Mouse (Mus musculus): ENCODE measurements around the gene Ccdc73. TPM values are rescaled to one million over a fixed set of nuclear protein-coding genes. Genes with fewer than 3 reads are reported as not detected.

Gene Ccdc73
- polyA plus RNA-seq, 1 experiment = not detected

DNA sequence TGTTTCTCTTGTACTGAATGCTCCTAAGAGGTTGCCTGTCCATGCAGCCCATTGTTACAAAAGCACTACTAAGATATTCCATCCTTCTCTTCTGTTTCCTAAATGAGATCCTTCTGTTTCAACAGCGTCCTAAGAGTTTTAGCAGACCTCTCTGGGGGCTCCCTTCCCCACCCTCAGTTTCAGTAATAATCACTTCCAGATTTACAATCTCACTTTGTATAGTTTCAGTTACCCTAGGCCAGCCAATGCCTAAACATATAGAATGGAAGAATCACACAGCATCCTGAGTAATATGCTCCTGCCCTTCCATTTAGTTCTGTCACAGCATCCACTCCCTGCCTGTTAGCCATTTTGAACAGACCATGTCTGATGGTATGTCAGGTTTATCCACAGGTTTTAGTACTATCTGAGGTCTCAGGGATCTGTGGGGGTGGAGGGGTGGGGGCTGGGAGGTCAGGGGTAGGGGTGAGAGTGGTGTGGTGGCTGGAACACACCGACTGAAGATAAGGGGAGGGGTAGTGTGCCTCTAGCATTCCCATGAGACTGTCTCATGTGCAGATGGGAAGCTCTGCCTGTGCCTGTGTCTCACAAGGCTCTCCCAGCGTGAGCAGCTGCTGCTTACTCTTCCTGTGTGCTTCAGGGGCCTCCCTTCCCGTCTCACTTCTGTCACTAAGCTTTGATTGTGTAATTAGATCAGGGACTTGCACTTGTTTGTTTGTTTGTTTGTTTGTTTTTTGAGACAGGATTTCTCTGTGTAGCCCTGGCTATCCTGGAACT is 20.8 kb upstream of the Ccdc73 start:
- Histone ChIP-seq H3K4me3 (ENCODE audit: low read depth, low read length) (no peak overlapping the region), H3K4me1 (ENCODE audit: control insufficient read depth, insufficient read depth, insufficient read length, low read length) (no peaks in the 10 kb centered on the region; the same call in 1 of the 2 replicates), H3K27me3 (ENCODE audit: control insufficient read depth, insufficient read depth, low read length) (no peaks in the 10 kb centered on the region), H3K36me3 (ENCODE audit: control insufficient read depth, insufficient read depth, low read length) (no peaks in the 10 kb centered on the region), H3K27ac (ENCODE audit: insufficient read depth, low read depth, low read length) (no peak overlapping the region)
- no peak for TF ChIP-seq POLR2A (IDR thresholded peaks at IDR 0.05; ENCODE audit: low read depth, low read length)
- TF ChIP-seq CTCF (IDR thresholded peaks at IDR 0.05; ENCODE audit: extremely low read depth, insufficient read length, insufficient replicate concordance, low read depth, low read length) = no peak
- WGBS = 67% methylated on average over 4 of the region's 4 CpGs

DNA sequence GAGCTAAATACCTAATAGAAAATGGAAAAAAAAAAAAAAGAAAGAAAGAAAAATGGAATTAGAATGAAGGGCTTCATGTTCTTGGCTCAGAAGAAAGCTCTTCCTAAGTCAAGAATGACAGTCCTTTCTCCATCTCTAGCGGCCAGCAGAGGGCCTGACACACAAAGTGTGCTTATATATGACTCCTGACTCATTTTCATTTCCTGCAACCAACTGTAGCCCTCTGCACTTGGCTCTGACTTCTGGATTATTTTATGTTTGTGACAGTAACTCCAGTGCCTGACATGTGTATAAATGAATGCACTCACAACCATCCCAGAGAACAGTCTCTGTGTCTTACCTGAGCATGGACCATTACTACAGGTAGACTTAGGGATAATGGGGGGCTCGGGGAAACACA is 20.0 kb upstream of the Ccdc73 start:
- TF ChIP-seq POLR2A (IDR thresholded peaks at IDR 0.05; ENCODE audit: low read depth, low read length) (no peak), CTCF (IDR thresholded peaks at IDR 0.05; ENCODE audit: extremely low read depth, insufficient read length, insufficient replicate concordance, low read depth, low read length) (no peak)
- H3K27ac ChIP-seq (ENCODE audit: insufficient read depth, low read depth, low read length) = no peak overlapping the region
- no peaks in the 10 kb centered on the region for H3K36me3 ChIP-seq (ENCODE audit: control insufficient read depth, insufficient read depth, low read length)
- H3K4me1 ChIP-seq (ENCODE audit: control insufficient read depth, insufficient read depth, insufficient read length, low read length) = no peaks in the 10 kb centered on the region; the same call in 1 of the 2 replicates
- WGBS = 45% methylated on average over 2 of the region's 2 CpGs
- no peaks in the 10 kb centered on the region for H3K27me3 ChIP-seq (ENCODE audit: control insufficient read depth, insufficient read depth, low read length)
- no peak overlapping the region for H3K4me3 ChIP-seq (ENCODE audit: low read depth, low read length)

DNA sequence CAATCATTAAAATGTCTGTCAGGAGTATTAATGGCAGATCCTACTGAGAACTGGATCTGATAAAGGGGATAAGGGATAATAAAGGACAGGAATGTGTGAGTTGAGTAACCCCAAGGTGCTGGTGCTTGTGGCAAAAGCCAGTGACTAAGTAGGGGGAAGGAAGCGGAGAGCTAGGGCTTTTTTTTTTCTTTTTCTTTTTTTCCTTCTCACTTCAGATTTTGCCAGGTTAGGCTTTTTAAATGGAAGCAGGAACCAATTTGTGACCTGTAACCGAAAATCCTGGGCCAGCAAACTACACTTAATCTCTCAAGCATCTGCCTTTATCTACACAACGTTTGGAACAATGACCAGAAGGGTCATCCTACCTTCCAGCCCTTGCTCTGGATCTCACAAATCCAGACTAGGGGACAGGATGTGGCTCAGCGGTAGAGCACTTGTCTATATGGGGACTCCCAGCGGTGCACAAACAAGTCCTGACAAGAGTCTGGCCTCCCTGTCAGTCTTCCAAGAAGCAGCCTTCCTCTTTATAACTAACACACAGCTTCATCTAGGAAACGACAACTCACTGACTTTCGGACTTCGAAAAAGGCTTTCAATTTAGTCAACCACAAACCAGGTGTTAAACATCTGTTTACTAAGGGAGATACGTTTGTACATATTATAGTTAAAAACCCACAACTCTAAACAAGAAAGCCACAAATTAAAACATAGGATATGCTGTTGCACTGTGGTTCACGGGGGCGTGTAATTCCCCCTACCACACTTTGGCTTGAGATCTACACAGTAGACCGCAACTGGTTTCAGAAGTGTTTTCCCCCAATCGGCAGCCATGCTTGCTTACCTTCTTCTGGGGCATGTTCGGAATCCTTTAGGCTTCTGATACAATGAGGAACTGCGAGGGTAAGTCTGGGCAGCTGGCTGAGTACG is 19.1 kb upstream of the Ccdc73 start:
- TF ChIP-seq POLR2A (IDR thresholded peaks at IDR 0.05; ENCODE audit: low read depth, low read length) = no peak
- no peak for TF ChIP-seq CTCF (IDR thresholded peaks at IDR 0.05; ENCODE audit: extremely low read depth, insufficient read length, insufficient replicate concordance, low read depth, low read length)
- H3K4me3 ChIP-seq (ENCODE audit: low read depth, low read length) = peak overlapping the region; percentile 62
- H3K27me3 ChIP-seq (ENCODE audit: control insufficient read depth, insufficient read depth, low read length) = no peaks in the 10 kb centered on the region
- H3K4me1 ChIP-seq (ENCODE audit: control insufficient read depth, insufficient read depth, insufficient read length, low read length) = no peaks in the 10 kb centered on the region; the same call in 1 of the 2 replicates
- no peaks in the 10 kb centered on the region for H3K36me3 ChIP-seq (ENCODE audit: control insufficient read depth, insufficient read depth, low read length)
- no peak overlapping the region for H3K27ac ChIP-seq (ENCODE audit: insufficient read depth, low read depth, low read length)
- WGBS = 21% methylated on average over 16 of the region's 16 CpGs

DNA sequence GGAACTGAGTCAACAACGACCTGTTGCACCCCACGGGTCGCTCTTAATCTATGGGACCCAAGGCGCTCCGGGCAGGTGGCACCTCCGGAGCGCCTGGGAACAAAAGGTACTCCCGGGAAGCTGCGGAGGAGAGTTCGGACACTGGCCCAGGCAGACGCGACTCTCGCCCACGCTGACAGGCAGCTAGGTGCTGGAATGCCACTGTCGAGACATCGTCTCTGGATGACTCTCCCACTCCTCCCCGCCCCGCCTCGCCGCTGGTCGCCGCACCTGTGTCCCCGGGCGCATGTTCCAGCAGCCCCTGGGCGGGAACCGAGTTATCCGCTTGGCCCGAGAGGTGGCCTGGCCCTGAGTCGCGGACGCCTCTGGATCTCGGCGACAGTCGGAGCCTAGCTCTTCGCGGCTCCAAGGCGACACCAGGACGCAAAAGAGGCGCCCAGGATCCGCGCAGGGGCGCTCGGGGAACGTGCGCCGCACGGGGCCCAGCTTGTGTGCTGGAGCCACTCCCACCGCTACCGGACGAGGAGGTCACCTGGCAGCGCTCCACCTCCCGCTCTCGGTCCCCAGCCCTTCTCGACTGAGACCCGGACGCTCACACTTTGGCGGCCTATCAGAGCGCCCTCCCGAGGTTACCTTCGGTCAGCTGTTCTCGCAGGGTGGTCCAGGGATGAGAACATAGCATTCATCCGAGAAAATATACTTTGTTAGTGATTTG is 18.2 kb upstream of the Ccdc73 start, which contains the start of gene Prrg4:
TSS of gene Prrg4 (minus strand) at position 601 of the 715 bp plus-strand sequence.
- H3K27ac ChIP-seq (ENCODE audit: insufficient read depth, low read depth, low read length) = no peak within 1 kb of the TSS
- H3K36me3 ChIP-seq (ENCODE audit: control insufficient read depth, insufficient read depth, low read length) = no peaks in the 10 kb centered on the region
- TF ChIP-seq POLR2A (IDR thresholded peaks at IDR 0.05; ENCODE audit: low read depth, low read length) (no peak), CTCF (IDR thresholded peaks at IDR 0.05; ENCODE audit: extremely low read depth, insufficient read length, insufficient replicate concordance, low read depth, low read length) (no peak)
- whole genome bisulfite sequencing = under 1% methylated on average over 62 of the region's 62 CpGs
- H3K27me3 ChIP-seq (ENCODE audit: control insufficient read depth, insufficient read depth, low read length) = no peaks in the 10 kb centered on the region
- peak within 1 kb of the TSS; percentile 62 for H3K4me3 ChIP-seq (ENCODE audit: low read depth, low read length)
- no peaks in the 10 kb centered on the region; the same call in 1 of the 2 replicates for H3K4me1 ChIP-seq (ENCODE audit: control insufficient read depth, insufficient read depth, insufficient read length, low read length)

DNA sequence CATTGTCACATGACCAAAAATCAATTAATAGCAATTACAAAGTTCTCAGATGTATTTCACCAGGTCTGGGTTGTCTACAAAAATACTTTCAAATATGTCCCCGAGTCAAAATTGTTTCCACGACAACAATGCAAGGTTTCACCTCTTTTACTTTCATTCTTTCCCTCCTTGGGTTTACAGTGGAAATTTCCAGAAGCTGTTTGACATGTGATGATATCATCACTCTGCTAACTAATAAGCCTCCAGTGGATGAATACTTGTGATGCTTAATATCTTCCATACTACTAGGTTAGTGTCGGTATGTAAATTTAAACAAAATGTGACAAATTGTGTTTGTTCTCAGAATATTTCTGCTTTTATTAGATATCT is 17.6 kb upstream of the Ccdc73 start:
- no peaks in the 10 kb centered on the region for H3K36me3 ChIP-seq (ENCODE audit: control insufficient read depth, insufficient read depth, low read length)
- no peak for TF ChIP-seq POLR2A (IDR thresholded peaks at IDR 0.05; ENCODE audit: low read depth, low read length)
- no peak for TF ChIP-seq CTCF (IDR thresholded peaks at IDR 0.05; ENCODE audit: extremely low read depth, insufficient read length, insufficient replicate concordance, low read depth, low read length)

DNA sequence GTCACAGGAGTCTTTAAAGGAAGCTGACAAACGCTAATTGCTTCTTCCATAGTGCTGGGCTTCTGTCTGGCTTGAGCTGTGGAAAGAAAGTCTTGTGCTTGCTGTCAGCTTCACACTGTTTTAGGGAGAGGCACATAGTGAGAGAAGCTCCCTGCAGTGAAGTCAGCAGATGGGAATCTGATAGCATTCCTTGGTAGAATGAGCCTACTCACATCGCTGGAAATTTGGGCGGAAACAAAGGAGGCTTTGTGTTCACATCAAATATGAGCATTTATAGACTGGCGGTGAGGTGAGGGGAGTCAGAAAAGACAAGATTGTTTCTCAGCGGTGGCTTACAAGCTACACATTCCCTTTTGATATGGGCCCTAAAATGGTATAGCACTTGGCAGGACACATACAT is 15.9 kb upstream of the Ccdc73 start:
- H3K27ac ChIP-seq (ENCODE audit: insufficient read depth, low read depth, low read length) = no peak overlapping the region
- no peaks in the 10 kb centered on the region for H3K36me3 ChIP-seq (ENCODE audit: control insufficient read depth, insufficient read depth, low read length)
- WGBS = 42% methylated on average over 5 of the region's 5 CpGs
- no peaks in the 10 kb centered on the region; the same call in 1 of the 2 replicates for H3K4me1 ChIP-seq (ENCODE audit: control insufficient read depth, insufficient read depth, insufficient read length, low read length)
- H3K4me3 ChIP-seq (ENCODE audit: low read depth, low read length) = no peak overlapping the region
- no peaks in the 10 kb centered on the region for H3K27me3 ChIP-seq (ENCODE audit: control insufficient read depth, insufficient read depth, low read length)
- no peak for TF ChIP-seq CTCF (IDR thresholded peaks at IDR 0.05; ENCODE audit: extremely low read depth, insufficient read length, insufficient replicate concordance, low read depth, low read length)
- no peak for TF ChIP-seq POLR2A (IDR thresholded peaks at IDR 0.05; ENCODE audit: low read depth, low read length)

More for the DNA sequence above, 17.6 kb upstream of the Ccdc73 start:
- Histone ChIP-seq H3K4me3 (ENCODE audit: low read depth, low read length) (peak overlapping the region; percentile 62), H3K27me3 (ENCODE audit: control insufficient read depth, insufficient read depth, low read length) (no peaks in the 10 kb centered on the region), H3K27ac (ENCODE audit: insufficient read depth, low read depth, low read length) (no peak overlapping the region), H3K4me1 (ENCODE audit: control insufficient read depth, insufficient read depth, insufficient read length, low read length) (no peaks in the 10 kb centered on the region; the same call in 1 of the 2 replicates)
- 28% methylated on average over 3 of the region's 3 CpGs for WGBS

Data from small intestine, adult 2 months (tissue).